Mouse (Mus musculus) gastrocnemius, adult 2 months (tissue): Measurements from ENCODE around the gene Kank4. TPM values are rescaled to one million over a fixed set of nuclear protein-coding genes. Genes with fewer than 3 reads are reported as not detected.

Experiments used
- DNase-seq: peaks from one replicate; pipeline ENCODE4 v3.0.0; 2022
- H3K27ac ChIP-seq: fragments of 200-600 bp; 2 replicates; pipeline ENCODE4 v1.8.1; 2022; ENCODE audit warnings: mild to moderate bottlenecking
- H3K4me3 ChIP-seq: fragments of 200-600 bp; 2 replicates; pipeline ENCODE4 v1.8.1; 2022; ENCODE audit warnings: mild to moderate bottlenecking, moderate library complexity
- CTCF ChIP-seq: fragments of 200-600 bp; IDR thresholded peaks from 2 replicates; pipeline ENCODE4 v1.8.1; 2022; ENCODE audit warnings: antibody characterized with exemption, mild to moderate bottlenecking, moderate library complexity
- intact Hi-C: fragments of 180-260 bp; cut with DNase I; formaldehyde crosslinking; loops from one replicate; pipeline ENCODE4 v1.15.1; 2025
- total RNA-seq, 2 experiments: library from RNA; stranded (reverse); gene quantifications; 2 replicates each; pipeline ENCODE4 v1.2.3; 2021

Gene Kank4
- total RNA-seq, 2 experiments from 2014 or later = 0.69 to 1.3 TPM

- Histone ChIP-seq H3K27ac (no peak overlapping the region), H3K4me3 (no peak overlapping the region)
- intact Hi-C loops = no loop called here
- no peak for DNase-seq
- no peak for TF ChIP-seq CTCF
Observed at GRCm38 (mm10) chr4:98717735-98718546, 99.4 kb downstream of the Kank4 start.

DNA sequence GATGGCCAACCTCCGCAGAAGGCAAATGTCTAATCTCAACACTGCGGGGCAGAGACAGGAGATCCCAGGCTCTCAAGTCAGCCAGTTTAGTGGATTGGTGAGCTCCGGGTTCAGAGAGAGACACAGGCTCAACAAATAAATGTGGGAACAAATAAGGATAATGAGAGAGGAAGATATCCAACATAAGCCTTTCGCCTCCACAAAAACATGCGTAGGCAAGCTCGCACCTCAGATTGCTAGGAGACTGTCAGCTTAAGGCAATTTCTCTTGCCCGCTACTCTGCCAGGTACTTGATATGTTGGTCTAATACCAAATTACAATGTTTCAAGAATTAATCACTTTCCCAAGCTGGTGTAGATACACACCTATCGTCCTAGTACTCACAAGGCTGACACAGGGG lies 106.4 kb downstream of the Kank4 start:
- intact Hi-C loops = no loop called here
- no peak overlapping the region for H3K27ac ChIP-seq
- no peak for TF ChIP-seq CTCF
- no peak for DNase-seq
- no peak overlapping the region for H3K4me3 ChIP-seq

Other genes with a start within 250 kb of the Kank4 start
- not detected for gene L1td1, start 90.8 kb downstream of the Kank4 start, total RNA-seq
- gene I0C0044D17Rik, start 6.3 kb upstream of the Kank4 start, total RNA-seq = not detected
- 10 to 100 TPM; 11.2 to 12.1 TPM for gene Usp1, start 106.3 kb upstream of the Kank4 start, total RNA-seq
- not detected for gene Angptl3, start 213.4 kb upstream of the Kank4 start, total RNA-seq